Comparison of ENCODE assay signal across 7 mouse cellular contexts in the genomic region with DNA sequence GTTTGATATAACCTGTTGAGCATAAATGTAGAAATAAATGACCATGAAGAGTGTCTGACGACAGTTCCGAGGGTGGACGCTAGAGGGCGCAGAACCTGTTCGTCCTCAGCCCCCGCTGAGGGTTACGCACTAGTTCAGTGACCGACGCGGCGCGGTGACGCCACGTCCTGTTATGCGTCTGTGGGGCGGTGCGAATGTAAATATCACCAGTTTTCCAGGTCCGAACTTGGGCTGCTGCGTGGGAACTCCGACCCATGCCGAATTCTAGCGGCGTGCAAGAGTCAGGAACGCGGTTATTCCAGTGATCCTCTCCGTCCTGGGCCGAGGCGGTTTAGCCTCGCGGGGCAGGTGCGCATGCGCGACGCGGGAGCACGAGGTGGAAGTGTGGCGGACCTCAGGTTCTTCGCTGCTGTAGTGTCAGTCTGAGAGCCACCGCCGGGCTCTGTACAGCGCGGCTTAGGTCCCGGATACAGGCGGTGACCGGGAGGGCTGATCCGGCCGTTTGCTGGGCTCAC. TPM values are rescaled to one million over a fixed set of nuclear protein-coding genes. Genes with fewer than 3 reads are reported as not detected.
DNase-seq lines count a peak whose midpoint lies in the region; ATAC-seq and TF ChIP-seq lines count a peak whose summit lies in the region.

A gene (plus strand): TSS at position 203 of the 515 bp plus-strand sequence.

- peak within 1 kb of the TSS; percentile 67 for H3K4me3 ChIP-seq in intestine, postnatal 0 days (ENCODE audit: low read depth, low read length)
- peak within 1 kb of the TSS; percentile 70 for H3K4me3 ChIP-seq in midbrain, embryonic 12.5 days
- peak within 1 kb of the TSS; percentile 82 for H3K4me3 ChIP-seq in small intestine, adult 2 months (ENCODE audit: low read depth, low read length)

- H3K27ac ChIP-seq in intestine, postnatal 0 days (ENCODE audit: low read depth, low read length) = peak within 1 kb of the TSS; percentile 99
- H3K27ac ChIP-seq in midbrain, embryonic 12.5 days (replicated peaks) = peak within 1 kb of the TSS; percentile 88
- peak within 1 kb of the TSS; percentile 98 for H3K27ac ChIP-seq in small intestine, adult 2 months (ENCODE audit: insufficient read depth, low read depth, low read length)

- ATAC-seq in intestine, postnatal 0 days = peak; percentile 96
- peak; percentile 98 for ATAC-seq in midbrain, embryonic 12.5 days (ENCODE audit: low FRiP score, low read depth)

- 0 out of 2 replicates have a peak, but pooled peaks cover 7% of the 10 kb centered on the region for H3K4me1 ChIP-seq in intestine, postnatal 0 days (replicated peaks; ENCODE audit: control insufficient read depth, insufficient read depth, low read length)
- peaks cover 12% of the 10 kb centered on the region for H3K4me1 ChIP-seq in midbrain, embryonic 12.5 days
- peaks cover 2% of the 10 kb centered on the region; the same call in 1 of the 2 replicates for H3K4me1 ChIP-seq in small intestine, adult 2 months (ENCODE audit: control insufficient read depth, insufficient read depth, insufficient read length, low read length)

- TF ChIP-seq POLR2A in small intestine, adult 2 months (IDR thresholded peaks at IDR 0.05; ENCODE audit: low read depth, low read length) = no peak

- peak; percentile 95 for DNase-seq in adrenal gland, adult 2 months
- DNase-seq in embryo, embryonic 11.5 days (ENCODE audit: low read depth, low spot score) = peak; percentile 96
- DNase-seq in gastrocnemius, postnatal 4 days (ENCODE audit: low spot score in 2 of 2) = peak; percentile 87 to 93
- DNase-seq in left cerebral cortex, postnatal 4 days = peak; percentile 95

- H3K9me3 ChIP-seq in intestine, postnatal 0 days (ENCODE audit: control insufficient read depth) = no peaks in the 10 kb centered on the region
- H3K9me3 ChIP-seq in midbrain, embryonic 12.5 days = no peaks in the 10 kb centered on the region

- intact Hi-C loops in left cerebral cortex, postnatal 4 days (cut with DNase I) = no loop called here

- H3K9ac ChIP-seq in intestine, postnatal 0 days (ENCODE audit: low read depth, low read length) = peak within 1 kb of the TSS; percentile 79
- peak within 1 kb of the TSS; percentile 68 for H3K9ac ChIP-seq in midbrain, embryonic 12.5 days (replicated peaks)

- peak within 1 kb of the TSS; percentile 79 for H3K4me2 ChIP-seq in intestine, postnatal 0 days (replicated peaks; ENCODE audit: low read depth)
- peak within 1 kb of the TSS; percentile 84 for H3K4me2 ChIP-seq in midbrain, embryonic 12.5 days (replicated peaks)

- no peaks in the 10 kb centered on the region for H3K27me3 ChIP-seq in intestine, postnatal 0 days (replicated peaks; ENCODE audit: control insufficient read depth, insufficient read depth, low read length)
- no peaks in the 10 kb centered on the region for H3K27me3 ChIP-seq in midbrain, embryonic 12.5 days
- no peaks in the 10 kb centered on the region for H3K27me3 ChIP-seq in small intestine, adult 2 months (ENCODE audit: control insufficient read depth, insufficient read depth, low read length)

- H3K36me3 ChIP-seq in intestine, postnatal 0 days (ENCODE audit: control insufficient read depth, insufficient read depth) = peaks cover 17% of the 10 kb centered on the region
- H3K36me3 ChIP-seq in midbrain, embryonic 12.5 days = peaks cover 17% of the 10 kb centered on the region
- peaks cover 11% of the 10 kb centered on the region for H3K36me3 ChIP-seq in small intestine, adult 2 months (ENCODE audit: control insufficient read depth, insufficient read depth, low read length)

- under 1% methylated on average over 47 of the region's 47 CpGs for WGBS in intestine, postnatal 0 days
- WGBS in midbrain, embryonic 12.5 days = under 1% methylated on average over 47 of the region's 47 CpGs
- WGBS in small intestine, adult 2 months = under 1% methylated on average over 47 of the region's 47 CpGs

- TF ChIP-seq CTCF in intestine, postnatal 0 days (IDR thresholded peaks at IDR 0.05; ENCODE audit: low read depth) = peak; percentile 99
- peak; percentile 93 for TF ChIP-seq CTCF in small intestine, adult 2 months (IDR thresholded peaks at IDR 0.05; ENCODE audit: extremely low read depth, insufficient read length, insufficient replicate concordance, low read depth, low read length)

RNA-seq across cellular contexts. Expression of the gene that starts here (rescaled TPM):
- total RNA-seq in adrenal gland, adult 2 months (2021) = 10 to 100 TPM; 38.8 to 39.0 TPM
- 4.3 and 6.4 TPM in 2 replicates for polyA plus RNA-seq in adrenal gland, adult 2 months (2012; rRNA removed)
- 10 to 100 TPM; 18.0 to 21.9 TPM for total RNA-seq in gastrocnemius, postnatal 4 days (2021)
- polyA plus RNA-seq in intestine, postnatal 0 days (2015; fragmentation: Nextera tagmentation; extraction: Ambion mirVana) = 34.0 and 34.3 TPM in 2 replicates
- 10 to 100 TPM; 24.4 to 24.7 TPM for total RNA-seq in left cerebral cortex, postnatal 4 days (2021)
- 44.4 and 44.9 TPM in 2 replicates for polyA plus RNA-seq in midbrain, embryonic 12.5 days (2016; fragmentation: Nextera tagmentation; extraction: Ambion mirVana)
- 1.3 and 1.4 TPM in 2 replicates for polyA plus RNA-seq in small intestine, adult 2 months (2012; rRNA removed)

Comparison
In these comparisons a context has a peak if more than half of its experiments do, and no peak if none do; other contexts are left out.
1. Peak in every context shown above with its lines: DNase-seq, ATAC-seq, H3K4me3 ChIP-seq and H3K27ac ChIP-seq.